Mouse (Mus musculus) 416B (cell line): ENCODE measurements around the gene Zfp36.

Source experiments
- DNase-seq: peaks from one replicate; pipeline ENCODE4 v3.0.0; 2011; ENCODE audit warnings: low read depth

Zfp36 gene

DNA sequence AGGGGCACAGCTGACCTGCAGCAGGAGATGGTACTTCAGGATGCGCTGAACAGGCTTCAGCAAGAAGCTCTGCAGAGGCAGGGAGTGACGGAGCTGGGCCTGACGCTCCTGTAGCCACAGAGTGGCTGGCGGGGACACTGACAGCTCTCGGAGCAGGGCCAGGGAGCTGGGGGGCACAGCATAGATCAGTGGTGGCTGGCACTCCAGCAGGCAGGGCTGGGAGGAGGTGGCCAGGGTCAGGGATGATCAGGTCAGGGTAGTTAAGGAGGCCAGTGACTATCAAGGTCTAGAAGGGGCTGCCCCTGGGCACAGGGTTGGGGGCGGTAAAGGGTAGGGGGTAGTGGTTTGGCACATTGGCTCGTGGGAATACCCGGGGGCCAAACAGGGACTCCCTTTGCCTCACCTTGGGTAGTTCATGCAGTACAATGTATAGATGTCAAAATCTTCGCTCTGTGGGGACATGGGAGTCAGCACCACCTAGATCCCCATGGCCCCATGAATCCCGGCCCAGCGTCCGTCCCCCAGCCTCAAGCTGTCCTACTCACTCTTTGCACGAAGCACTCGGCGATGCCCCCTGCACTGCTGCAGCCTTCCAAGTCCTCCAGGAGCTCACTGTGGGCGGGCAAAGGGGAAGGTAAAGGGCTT lies 11.7 kb downstream of the Zfp36 start:
- DNase-seq: no peak

DNA sequence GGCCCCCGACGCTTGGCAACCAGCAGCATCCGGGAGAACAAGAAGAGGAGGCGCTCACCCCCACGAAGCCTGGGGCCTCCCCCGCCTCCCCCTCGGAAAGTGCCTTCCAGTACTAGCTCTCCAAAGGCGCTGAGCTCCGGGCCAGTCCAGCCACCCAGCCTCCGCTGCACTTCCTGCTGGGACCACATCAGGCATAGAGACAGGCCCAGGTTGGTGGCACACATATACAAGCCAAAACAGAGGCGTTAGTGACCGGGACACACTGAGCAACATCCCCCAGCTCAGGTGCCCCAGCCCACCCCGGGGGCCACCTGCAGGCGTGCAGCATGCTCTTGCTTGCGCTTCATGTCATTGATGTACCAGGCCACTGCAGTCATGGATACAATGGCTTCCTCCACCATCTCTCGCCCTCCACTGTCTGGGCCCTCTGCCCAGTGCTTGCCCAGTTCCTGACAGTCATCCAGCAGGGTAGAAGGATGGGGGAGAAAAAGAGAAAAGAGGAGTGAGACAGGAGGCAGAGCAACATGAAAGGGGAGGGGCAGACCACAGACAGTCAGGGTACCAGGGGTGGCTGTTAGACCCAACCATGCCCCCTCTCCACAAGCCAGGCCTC lies 12.3 kb downstream of the Zfp36 start:
- DNase-seq: no peak

DNA sequence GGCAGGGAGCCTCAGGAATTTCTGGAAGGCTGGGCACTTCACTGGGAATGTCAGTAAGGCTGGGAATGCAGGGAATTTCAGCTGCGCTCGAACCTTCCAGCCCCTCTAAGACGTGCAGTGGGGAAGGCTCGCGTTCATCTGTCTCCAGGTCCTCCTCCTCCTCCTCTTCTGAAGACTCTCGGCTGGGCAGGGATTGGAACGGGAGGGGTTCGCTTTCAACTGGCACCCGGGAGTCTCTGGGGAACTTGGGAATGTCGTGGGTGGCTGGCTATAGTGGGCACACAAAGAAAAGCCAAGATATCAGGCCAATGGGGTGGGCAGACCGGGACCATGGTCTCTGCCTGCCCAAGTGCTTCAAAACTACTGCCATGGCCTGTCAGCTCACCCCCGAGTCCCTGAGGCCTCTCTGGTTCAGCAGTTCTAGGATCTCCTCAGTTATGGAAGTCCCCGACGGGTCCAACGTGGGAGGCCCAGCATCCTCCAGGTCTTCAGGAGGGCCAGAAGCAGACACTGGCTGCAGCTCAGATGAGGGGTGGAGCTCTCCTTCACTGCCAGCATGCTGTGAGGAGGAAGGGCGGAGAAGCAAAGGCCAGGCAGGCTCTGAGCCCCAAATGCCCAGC lies 17.5 kb downstream of the Zfp36 start:
- DNase-seq: no peak

DNA sequence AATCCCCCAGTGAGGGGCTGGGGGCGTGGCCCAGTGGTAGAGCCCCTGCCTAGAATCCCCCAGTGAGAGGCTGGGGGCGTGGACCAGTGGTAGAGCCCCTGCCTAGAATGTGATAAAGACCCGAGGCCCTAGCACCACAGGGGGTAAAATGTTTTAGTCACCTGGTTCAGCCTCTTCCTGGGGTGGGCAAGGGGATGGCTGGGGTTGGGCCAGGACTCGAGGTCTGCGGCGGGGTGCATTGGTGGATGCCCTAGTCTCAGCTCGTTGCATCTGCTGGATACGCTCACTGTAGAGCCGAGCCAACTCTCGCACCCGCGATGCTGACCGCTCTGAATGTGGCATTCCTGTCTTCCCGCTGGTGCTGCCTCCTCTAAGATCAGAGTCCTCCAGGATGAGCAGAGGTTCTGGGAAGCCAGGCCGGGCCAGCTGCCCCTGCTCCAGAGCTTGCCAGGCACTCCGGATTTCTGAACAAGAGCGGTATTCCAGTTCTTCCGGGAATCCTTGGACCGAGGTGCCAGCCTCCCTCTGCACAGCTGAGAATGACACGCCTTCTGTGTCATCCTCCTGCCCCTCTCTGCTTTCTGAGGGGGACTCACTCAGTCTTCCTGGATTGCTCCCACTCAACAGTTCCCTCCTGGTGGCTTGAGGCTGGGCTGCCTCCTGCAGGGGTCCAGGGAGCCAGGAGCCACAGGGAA lies 18.3 kb downstream of the Zfp36 start:
- DNase-seq: no peak

DNA sequence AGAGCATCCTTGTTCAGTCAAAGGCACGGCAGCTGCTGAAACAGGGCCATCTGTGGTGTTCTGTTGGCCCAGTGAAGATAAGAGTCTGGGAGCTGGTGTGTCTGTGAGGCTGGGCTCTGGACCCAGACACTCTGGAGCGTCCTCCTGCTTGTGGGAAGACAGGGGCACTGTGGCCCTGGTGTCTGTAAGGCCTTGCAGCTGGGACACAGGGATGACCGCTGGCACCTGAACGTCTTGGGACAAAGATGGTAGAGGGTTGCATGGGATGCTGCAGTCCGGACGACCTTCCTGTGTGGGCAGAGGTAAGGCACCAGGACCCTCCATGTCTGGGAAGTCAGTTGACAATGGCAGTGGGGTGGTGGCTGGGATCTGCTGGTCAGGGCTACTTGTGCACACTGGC lies 19.8 kb downstream of the Zfp36 start:
- DNase-seq: no peak

DNA sequence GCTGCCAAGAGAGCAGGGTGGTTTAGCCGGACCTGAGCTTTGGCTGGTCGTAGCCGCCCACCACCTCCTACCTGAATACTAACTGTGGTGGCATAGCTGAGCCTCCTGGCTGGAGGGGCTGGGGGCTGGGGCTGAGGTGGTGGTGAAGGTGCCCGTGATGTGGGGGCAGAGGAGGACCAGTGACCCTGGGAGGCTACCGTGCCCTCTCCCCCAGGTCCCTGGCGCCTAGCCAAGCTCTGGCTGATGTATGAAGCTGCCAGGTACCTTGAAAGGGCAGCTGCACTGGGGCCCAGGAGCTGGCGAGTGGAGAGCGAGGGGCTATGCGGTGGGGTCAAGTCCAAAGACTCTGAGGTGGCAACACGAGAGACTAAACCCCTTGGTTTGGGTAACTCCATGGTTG lies 20.2 kb downstream of the Zfp36 start:
- DNase-seq: no peak

DNA sequence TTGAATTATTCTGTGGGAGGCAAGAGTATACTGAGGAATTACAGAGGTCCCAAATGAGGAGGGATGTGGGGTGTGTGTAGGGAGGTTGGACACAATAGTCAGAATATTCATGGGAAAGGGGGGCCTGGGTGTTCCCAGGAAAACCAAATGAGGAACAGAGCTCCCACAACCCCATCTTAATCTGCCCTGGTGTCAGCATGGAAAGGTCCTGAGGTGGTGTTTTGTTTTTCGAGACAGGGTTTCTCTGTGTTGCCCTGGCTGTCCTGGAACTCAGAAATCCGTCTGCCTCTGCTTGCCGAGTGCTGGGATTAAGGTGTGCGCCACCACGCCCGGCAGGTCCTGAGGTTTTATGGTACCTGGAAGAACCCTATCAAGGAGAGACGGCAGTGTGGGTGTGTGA lies 21.6 kb downstream of the Zfp36 start:
- no peak for DNase-seq

DNA sequence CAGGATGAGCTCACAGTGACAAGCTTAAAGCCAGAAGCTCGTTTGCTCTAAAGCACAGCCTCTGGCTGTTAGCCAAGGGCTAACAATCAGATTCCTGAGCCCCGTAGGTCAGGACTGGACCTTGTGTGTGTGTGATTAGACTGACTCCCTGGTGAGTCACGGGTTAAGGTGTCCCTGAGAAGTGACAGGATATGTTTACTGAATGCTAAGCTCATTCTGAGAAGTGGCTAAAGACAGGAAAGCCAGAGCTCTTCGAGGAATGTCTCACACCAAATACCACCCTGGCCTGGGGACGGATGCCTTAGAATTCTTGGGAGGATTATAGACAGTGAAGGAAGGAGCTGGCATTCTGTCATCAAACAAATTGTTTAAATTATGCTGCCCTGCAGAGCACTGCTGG lies 22.1 kb downstream of the Zfp36 start:
- peak; percentile 74 for DNase-seq

DNA sequence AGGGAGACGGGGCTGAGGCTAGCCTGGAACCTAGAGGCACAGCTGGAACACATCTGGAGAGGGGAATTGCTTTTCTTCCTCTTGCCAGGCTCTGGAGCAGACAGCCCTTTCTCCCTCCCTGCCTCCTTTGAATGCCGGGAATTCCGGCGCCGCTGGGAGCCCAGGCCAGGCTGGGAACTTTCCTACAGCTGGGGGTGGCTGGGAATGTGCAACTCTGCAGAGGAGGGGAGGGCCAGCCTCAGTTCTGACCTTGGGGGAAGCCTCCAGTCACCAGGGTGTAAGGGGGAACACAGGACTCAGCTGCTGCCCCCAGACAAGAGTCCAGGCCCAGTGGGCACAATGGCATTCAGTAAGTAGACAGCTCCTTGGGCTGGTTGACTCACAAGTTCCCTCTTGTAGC lies 23.1 kb downstream of the Zfp36 start:
- no peak for DNase-seq

DNA sequence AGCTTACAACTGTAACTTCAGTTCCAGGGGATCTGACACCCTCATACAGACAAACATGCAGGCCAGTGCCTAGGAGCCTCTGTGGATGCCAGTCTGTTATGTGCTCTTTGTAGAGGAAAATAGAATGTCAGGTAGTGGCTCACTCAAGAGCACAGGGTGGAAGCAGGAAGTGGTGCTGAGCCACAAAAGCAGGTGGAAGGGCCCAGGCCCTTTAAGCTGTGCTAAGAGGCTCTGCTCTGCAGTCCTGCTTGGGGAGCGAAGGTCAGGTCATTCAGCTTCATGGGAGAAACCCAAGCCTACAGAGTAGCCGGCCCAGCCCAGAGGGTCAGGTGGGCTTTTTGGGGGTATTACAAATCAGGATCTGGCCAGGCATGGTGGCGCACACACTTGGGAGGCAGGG lies 24.8 kb downstream of the Zfp36 start:
- no peak for DNase-seq

DNA sequence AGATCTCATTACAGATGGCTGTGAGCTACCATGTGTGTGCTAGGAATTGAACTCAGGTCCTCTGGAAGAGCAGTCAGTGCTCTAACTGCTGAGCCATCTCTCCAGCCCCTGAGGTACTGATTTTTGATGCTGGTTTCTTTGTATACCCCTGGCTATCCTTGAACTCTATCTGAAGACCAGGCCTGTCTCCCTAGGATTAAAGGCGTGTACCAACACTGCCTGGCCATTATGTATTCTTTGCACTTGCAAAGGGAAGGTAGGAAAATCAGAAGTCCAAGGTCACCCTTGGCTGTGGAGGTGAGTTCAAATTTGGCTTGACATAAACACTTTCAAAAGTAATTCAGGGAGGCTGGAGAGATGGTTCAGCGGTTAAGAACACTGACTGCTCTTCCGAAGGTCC lies 25.5 kb downstream of the Zfp36 start:
- DNase-seq: no peak

DNA sequence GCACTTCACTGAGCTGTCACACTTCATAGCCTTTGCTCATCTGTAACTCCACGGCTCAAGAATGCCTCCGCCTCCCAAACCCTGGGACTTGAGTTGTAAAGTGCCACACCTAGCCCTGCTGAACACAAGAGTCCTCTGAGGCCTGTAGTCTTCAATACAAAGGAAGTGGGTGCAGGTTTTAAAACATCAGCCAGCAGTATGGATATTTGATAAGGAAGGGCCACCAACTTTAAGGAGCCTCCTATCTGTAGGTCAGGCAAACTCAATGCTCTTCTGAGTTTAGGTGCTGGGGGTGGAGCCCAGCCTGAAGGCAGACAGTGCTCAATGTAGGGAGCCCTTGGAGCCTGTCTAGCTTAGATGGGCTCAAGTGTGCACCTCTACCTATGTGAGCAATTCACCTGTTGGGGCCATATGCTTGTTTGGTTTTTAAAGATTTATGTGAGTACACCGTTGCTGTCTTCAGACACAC lies 25.9 kb downstream of the Zfp36 start:
- DNase-seq: no peak

DNA sequence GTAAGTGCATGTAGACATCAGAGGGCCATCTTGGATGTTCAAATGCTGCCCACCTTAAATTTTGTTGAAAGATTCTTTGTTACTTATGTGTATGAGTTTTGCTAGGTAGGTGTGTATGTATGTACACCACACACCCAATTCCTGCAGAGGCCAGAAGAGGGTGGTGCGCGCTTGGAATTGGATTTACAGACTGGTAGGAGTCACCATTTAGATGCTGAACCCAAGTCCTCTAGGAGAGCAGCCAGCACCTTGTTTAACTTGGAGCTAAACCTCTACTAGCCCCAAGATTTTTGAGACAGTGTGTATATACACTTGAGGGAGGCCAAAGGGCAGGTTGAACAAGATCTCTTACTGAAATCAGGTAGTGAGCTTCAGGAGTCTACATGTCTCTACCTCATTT lies 26.8 kb downstream of the Zfp36 start:
- no peak for DNase-seq

DNA sequence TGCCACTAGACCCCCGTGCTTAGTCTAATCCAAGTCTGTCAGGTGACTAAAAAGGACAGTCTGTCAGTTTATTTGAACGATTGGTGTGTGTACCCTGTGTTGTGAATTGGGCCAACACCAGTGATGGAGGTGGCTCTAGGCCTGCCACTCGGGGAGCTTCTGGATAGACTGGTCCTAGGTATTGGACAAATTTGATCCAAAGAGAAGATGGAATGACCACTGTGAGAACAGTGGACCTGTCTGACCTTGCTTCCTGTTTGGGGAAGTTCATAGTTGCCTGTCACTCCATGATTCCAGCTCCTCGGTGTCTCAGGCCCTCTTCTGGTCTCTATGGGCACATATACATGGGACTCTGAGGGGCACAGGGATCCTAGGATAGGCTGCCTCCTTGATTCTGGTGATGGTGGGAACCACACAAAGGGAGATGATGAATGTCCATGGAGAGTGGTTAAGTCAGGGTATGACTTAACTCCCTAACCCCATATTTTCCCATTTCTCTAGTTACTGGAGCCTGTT lies 28.3 kb downstream of the Zfp36 start:
- DNase-seq: peak; percentile 46

DNA sequence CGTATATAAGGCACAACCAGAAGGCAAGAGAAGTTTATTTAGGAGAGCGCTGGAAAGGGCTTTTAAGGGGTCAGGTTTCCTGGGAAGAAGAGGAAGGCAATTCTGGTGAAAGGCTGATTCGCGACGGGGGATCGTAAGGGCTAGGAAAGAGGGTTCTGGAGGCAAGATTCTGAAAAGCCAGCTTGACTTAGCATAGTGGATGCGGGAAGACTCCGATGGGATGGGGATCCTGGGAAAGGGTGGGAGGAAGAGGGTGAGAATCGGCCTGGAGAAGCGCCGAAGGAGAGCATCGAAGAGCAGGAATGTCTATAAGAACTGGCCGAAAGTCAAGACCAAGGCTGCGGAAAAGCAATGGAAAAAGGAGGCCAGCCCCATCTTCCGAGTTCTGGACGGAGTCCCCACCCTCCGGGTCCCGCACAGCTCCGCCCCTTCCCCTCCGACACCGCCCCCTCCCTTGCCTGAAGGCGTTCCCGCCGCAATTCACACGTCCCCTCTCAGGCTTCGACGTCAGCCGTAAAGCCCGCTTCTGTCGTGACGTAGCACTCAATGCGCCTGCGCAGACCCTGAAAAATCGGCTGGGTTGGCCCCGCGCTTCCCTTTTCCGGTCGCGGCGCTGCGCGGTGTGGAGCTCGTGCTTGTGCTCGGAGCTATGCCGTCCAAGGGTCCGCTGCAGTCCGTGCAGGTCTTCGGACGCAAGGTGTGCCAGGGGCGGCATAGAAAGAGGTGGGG lies 29.7 kb downstream of the Zfp36 start, which contains the start of gene Rps16:
Gene Rps16 (plus strand): TSS at position 498 of the 729 bp plus-strand sequence.
- peak; percentile 98 for DNase-seq

DNA sequence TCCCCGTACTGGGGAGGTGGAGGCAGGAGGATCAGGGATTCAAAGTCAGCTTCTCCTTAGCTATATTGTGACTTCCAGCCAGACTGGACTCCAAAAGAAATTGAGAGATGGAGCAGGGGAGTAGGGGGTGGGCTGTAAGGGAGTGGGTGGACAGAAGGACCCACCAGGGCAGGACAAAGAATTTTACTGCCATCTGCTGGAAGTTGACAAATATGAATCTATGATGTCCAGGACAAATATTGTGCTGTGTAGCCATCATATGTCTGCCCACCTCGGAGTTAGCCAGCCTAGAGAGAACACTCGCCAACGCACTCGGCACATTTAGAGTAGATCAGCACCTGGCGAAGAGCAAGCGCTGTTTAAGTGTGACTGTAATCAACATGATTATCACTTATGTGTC lies 31.5 kb downstream of the Zfp36 start:
- peak; percentile 62 for DNase-seq

DNA sequence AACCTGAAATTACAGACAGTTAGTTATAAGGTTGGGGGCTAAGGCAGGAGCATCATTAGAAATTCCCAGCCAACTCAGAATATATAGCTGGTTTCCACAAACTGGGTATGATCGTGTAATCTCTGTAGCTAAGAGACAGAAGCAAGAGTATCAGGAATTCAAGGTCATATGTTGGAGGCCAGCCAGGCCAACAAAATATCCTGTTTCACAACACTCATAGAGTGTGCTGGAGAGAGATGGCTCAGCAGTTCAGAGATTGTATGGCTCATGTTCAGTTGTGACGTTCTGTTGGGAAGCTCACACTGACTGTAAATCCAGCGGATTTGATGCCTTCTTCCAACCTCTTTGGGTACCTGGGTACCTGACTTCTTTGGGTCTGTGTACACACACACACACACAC lies 32.3 kb downstream of the Zfp36 start:
- peak; percentile 92 for DNase-seq

DNA sequence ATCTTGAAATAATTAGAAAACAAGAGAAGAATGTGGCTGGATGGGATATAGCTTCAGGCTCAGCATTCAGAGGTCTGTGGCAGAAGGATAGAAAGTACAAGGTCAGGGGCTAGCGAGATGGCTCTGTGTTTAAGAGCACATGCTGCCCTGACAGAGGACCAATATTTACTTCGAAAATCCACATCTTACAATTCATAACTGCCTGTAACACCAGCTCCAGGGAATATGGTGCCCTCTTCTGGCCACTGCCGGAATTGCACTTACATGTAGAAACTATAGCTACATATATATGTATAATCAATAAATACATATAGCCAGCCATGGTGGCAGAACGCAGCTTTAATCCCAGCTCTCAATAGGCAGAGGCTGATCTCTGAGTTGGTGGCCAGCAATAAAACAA lies 35.4 kb downstream of the Zfp36 start:
- DNase-seq: peak; percentile 83

DNA sequence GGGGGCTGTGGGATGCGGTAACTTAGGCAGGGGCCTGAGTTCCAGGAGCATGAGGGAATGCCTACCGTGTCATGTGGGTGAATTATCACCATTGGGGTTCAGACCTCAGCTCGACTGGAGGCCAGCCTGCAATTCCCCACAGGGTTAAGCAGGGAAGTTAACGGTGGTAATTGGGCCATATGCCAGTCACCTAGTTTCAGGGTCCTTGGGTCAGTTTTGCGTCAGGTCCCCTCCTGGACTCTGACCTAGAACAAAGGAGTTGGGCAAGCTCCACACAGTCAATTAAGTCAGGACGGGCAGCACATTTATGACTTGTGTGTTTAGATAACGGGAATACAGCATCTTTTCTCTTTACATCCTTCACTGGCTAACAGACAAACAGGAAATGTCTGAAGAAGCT lies 38.7 kb downstream of the Zfp36 start:
- DNase-seq: no peak

DNA sequence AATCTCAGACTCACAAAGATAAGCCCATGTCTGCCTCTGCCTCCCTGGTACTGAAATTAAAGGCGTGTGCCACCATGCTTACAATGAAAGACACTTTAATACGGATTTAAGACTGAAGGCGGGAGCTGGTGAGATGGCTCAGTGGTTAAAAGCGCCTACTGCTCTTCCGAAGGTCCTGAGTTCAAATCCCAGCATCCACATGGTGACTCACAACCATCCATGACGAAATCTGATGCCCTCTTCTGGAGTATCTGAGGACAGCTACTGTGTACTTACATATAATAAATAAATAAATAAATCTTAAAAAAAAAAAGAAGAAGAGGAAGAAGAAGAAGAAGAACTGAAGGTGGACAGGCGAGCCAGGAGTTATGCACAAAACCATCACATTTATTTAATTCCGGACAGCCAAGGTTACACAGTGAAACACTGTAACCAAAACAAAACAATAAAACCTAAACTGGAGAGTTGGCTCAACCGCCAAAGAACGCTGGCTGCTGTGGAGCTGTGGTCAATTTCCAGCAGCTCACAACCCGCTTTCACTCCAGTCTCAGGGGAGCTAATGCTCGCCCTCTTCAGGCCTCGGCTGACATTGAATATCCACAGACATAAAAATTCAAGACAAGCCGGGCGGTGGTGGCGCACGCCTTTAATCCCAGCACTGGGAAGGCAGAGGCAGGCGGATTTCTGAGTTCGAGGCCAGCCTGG lies 40.7 kb downstream of the Zfp36 start:
- DNase-seq: peak; percentile 94
